Mouse (Mus musculus) embryonic facial prominence, embryonic 13.5 days (tissue): ENCODE measurements around the gene Chmp4b. TPM values are rescaled to one million over a fixed set of nuclear protein-coding genes. Genes with fewer than 3 reads are reported as not detected.
A peak's percentile ranks its signal among the peaks of the same experiment; 100 is the strongest.

ENCODE experiments used
- ATAC-seq: fragments of 200-750 bp; cut with Nextera tagmentation; 2 replicates; pipeline ENCODE4 v1.8.0; 2017; ENCODE audit warnings: low read depth; ENCODE audit not compliant: insufficient number of reproducible peaks, insufficient read depth, low FRiP score, low TSS enrichment
- H3K27ac ChIP-seq: fragments of 300-500 bp; sonication (generic); 2 replicates; pipeline ENCODE4 v1.5.1; 2015; ENCODE audit warnings: moderate library complexity, mild to moderate bottlenecking, inconsistent platforms
- H3K27me3 ChIP-seq: fragments of 300-500 bp; sonication (generic); 2 replicates; pipeline ENCODE4 v1.6.1; 2015; ENCODE audit warnings: mild to moderate bottlenecking, inconsistent platforms
- H3K36me3 ChIP-seq: fragments of 300-500 bp; sonication (generic); 2 replicates; pipeline ENCODE4 v1.6.1; 2015; ENCODE audit warnings: mild to moderate bottlenecking, inconsistent platforms
- H3K4me1 ChIP-seq: fragments of 300-500 bp; sonication (generic); 2 replicates; pipeline ENCODE4 v1.6.1; 2015; ENCODE audit warnings: inconsistent platforms
- H3K4me2 ChIP-seq: fragments of 300-500 bp; sonication (generic); 2 replicates; pipeline ENCODE4 v1.6.1; 2015; ENCODE audit warnings: moderate library complexity, mild to moderate bottlenecking, inconsistent platforms
- H3K4me3 ChIP-seq: fragments of 300-500 bp; sonication (generic); 2 replicates; pipeline ENCODE4 v1.5.1; 2015; ENCODE audit warnings: mild to moderate bottlenecking, inconsistent platforms
- H3K9ac ChIP-seq: fragments of 300-500 bp; sonication (generic); 2 replicates; pipeline ENCODE4 v1.6.1; 2015; ENCODE audit warnings: mild to moderate bottlenecking, inconsistent platforms
- H3K9me3 ChIP-seq: fragments of 300-500 bp; sonication (generic); 2 replicates; pipeline ENCODE4 v1.6.1; 2016; ENCODE audit warnings: inconsistent platforms
- WGBS: fragments of 180-500 bp; shearing (Covaris S2); methylation state at CpG from one replicate; pipeline ENCODE4 v1.1.7; 2015; ENCODE audit warnings: mixed read lengths; 5-methylcytosine and 5-hydroxymethylcytosine counted together
- polyA plus RNA-seq: library from polyadenylated mRNA; unstranded; fragments of >200 nt; fragmentation: Nextera tagmentation; extraction: Ambion mirVana; gene quantifications from 2 replicates; pipeline ENCODE4 v1.2.1, GENCODE M21; 2015

Gene Chmp4b
- polyA plus RNA-seq, 1 experiment from 2014 or later = 34.7 TPM

DNA sequence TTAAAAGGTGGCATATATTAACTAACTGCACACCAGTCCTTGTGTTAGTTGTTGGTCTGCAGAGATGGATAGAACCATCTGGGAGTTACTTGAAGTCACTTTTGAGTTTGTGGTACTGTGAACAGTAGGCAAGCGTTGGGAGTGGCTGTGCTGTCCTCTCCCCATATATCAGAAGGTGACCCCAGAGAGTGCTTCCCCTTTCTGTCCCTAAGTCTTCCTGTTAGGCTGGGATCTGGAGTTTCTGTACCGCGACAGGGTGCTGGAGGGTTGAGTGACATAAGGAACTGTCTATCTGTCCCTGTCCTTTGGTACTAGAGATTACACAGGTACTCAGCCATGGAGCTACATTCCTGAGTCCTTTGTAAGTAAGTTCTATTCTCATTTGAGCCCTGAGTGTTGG lies 35.3 kb downstream of the Chmp4b start:
- no peak for ATAC-seq
- Histone ChIP-seq H3K4me3 (no peak overlapping the region), H3K27ac (no peak overlapping the region), H3K4me1 (peaks cover 14% of the 10 kb centered on the region), H3K36me3 (peaks cover 24% of the 10 kb centered on the region), H3K27me3 (no peaks in the 10 kb centered on the region), H3K9ac (no peak overlapping the region), H3K9me3 (no peaks in the 10 kb centered on the region), H3K4me2 (no peak overlapping the region)
- 95% methylated on average over 3 of the region's 3 CpGs for WGBS

DNA sequence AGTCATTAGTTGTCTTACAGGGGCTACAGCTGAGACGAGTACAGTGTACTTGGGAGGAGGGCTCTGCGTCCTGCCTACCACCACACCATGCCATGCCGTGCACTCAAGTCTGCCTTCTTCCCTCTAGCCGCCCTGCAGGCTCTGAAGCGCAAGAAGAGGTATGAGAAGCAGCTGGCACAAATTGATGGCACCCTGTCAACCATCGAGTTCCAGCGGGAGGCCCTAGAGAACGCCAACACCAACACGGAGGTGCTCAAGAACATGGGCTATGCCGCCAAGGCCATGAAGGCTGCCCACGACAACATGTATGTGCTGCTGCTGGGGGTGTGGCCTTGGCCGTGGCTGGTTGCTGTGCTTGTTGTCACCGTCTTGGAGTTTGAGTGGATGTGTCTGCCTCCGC lies 37.9 kb downstream of the Chmp4b start:
- peaks cover 48% of the 10 kb centered on the region for H3K36me3 ChIP-seq
- no peaks in the 10 kb centered on the region for H3K9me3 ChIP-seq
- 84% methylated on average over 14 of the region's 14 CpGs for WGBS
- no peak overlapping the region for H3K27ac ChIP-seq
- no peak overlapping the region for H3K4me2 ChIP-seq
- no peak overlapping the region for H3K9ac ChIP-seq
- no peak overlapping the region for H3K4me3 ChIP-seq
- H3K27me3 ChIP-seq = no peaks in the 10 kb centered on the region
- ATAC-seq = no peak
- peaks cover 5% of the 10 kb centered on the region for H3K4me1 ChIP-seq

DNA sequence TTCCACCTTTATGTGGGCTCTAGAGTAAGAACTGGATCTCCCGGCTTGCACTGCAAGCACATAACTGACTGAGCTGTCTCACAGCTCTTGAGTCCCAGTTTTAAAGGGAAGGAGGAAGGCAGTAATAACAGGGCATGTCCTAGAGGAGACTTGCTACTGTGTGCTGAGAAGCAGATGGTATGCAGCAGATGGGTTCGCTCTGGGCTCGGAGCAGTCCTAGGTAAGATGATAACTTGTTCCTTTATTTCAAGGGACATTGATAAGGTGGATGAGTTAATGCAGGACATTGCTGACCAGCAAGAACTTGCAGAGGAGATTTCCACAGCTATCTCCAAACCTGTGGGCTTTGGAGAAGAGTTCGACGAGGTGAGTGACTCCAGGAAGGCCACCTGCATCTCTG lies 39.5 kb downstream of the Chmp4b start:
- H3K4me1 ChIP-seq = peaks cover 5% of the 10 kb centered on the region
- peaks cover 61% of the 10 kb centered on the region for H3K36me3 ChIP-seq
- ATAC-seq = no peak
- H3K27me3 ChIP-seq = no peaks in the 10 kb centered on the region
- no peaks in the 10 kb centered on the region for H3K9me3 ChIP-seq
- H3K4me2 ChIP-seq = no peak overlapping the region
- H3K4me3 ChIP-seq = no peak overlapping the region
- 97% methylated on average over 5 of the region's 5 CpGs for WGBS
- no peak overlapping the region for H3K27ac ChIP-seq
- no peak overlapping the region for H3K9ac ChIP-seq

DNA sequence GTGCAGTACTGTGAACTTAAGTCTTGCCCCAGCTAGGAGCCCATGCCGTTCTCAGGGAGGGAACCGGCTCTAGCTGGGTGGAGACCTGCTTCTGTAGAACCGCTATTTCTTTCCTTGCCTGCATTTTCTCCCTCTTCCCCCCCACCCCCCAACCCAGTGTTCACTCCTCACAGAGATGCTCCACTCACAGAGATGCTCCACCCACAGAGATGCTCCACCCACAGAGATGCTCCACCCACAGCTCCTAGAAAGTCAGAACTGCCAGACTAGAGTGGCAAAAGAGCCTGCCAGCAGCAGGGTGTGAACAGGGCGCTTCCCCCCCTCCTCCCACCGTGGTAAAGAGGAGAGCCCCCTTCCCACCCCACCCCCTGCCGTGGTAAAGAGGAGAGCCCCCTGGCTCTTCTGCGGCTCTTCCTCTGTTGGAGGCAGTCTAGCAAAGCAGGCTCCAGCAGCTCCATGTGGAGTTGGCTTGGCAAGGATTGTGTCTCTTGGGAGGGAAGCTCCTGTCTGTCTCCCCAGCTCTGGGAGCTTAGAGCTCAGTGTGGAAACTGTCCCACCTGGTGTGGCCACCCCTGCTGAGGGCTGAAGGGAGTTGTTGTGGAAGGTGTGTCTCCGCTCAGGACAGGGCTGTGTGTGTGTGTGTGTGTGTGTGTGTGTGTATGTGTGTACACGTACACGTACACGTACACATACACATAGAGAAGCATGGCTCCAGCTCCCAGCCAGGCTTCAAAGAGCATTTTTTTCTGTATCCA lies 41.9 kb downstream of the Chmp4b start:
- peaks cover 64% of the 10 kb centered on the region for H3K36me3 ChIP-seq
- H3K4me3 ChIP-seq = no peak overlapping the region
- H3K9ac ChIP-seq = no peak overlapping the region
- no peaks in the 10 kb centered on the region for H3K27me3 ChIP-seq
- peak overlapping the region; percentile 3; the same call in 1 of the 2 replicates for H3K27ac ChIP-seq
- 72% methylated on average over 11 of the region's 11 CpGs for WGBS
- H3K9me3 ChIP-seq = no peaks in the 10 kb centered on the region
- no peak for ATAC-seq
- H3K4me2 ChIP-seq = no peak overlapping the region
- H3K4me1 ChIP-seq = peaks cover 5% of the 10 kb centered on the region

DNA sequence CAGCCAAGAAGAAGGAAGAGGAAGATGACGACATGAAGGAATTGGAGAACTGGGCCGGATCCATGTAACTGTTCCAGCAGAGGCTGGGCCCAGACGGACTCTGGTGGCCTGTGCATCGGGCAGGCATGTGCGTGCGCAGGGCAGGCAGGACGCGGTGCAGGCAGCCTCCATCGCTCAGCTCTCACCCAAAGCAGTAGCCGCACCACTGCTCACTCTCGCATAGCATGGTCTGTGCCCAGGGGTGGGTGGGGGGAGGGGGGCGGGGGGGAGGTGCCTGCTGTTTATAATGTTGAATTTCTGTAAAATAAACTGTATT lies 42.4 kb downstream of the Chmp4b start:
- Histone ChIP-seq H3K4me1 (peaks cover 5% of the 10 kb centered on the region), H3K4me2 (no peak overlapping the region), H3K9me3 (no peaks in the 10 kb centered on the region), H3K36me3 (peaks cover 69% of the 10 kb centered on the region), H3K27ac (no peak overlapping the region), H3K9ac (no peak overlapping the region), H3K27me3 (no peaks in the 10 kb centered on the region), H3K4me3 (no peak overlapping the region)
- WGBS = 91% methylated on average over 12 of the region's 12 CpGs
- ATAC-seq = no peak

DNA sequence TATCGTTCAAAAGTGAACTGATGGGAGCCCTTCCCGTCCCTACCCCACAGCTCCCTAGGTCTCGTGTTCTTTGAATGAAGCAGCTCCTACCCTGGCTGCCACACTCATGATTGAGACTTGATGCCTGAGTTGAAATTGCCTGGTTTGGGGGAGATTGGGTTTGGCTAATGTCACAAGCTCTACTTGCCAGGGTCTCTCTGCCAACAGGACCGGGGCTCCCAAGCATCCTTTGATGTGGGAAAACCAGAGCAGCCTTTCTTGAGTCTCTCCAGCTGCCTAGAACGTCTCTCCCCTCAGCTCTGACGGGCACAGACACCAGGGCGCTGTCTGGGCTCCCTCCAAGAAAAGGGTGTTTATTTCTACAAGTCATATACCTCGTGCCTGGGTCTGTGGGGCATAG lies 44.2 kb downstream of the Chmp4b start:
- Histone ChIP-seq H3K4me1 (peaks cover 5% of the 10 kb centered on the region), H3K4me3 (no peak overlapping the region), H3K27me3 (no peaks in the 10 kb centered on the region), H3K9ac (0 out of 2 replicates have a peak overlapping the region, but pooled peaks have one; percentile 27), H3K36me3 (peaks cover 59% of the 10 kb centered on the region), H3K27ac (no peak overlapping the region), H3K9me3 (no peaks in the 10 kb centered on the region), H3K4me2 (no peak overlapping the region)
- ATAC-seq = no peak
- WGBS = 62% methylated on average over 8 of the region's 8 CpGs

DNA sequence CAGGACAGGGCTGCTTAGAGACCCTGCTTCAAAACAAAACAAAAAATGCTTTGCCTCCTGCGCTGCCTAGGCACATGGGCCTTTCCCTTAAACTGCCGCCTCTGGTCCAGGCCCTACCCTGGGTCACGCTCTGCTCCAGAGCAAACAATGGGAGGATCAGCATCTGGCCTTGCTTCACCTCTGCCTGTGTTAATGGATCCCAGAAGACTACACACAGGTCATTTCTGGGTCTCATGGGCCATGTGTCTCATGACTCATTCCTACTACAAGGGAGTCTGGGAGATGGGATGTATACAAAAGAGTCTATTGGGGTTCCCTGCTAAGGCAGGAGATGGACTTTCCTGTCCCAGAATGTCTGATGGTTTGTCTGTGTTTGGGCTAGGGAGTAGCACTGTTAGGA lies 45.2 kb downstream of the Chmp4b start:
- H3K4me1 ChIP-seq = peaks cover 5% of the 10 kb centered on the region
- peaks cover 52% of the 10 kb centered on the region for H3K36me3 ChIP-seq
- no peaks in the 10 kb centered on the region for H3K27me3 ChIP-seq
- H3K27ac ChIP-seq = no peak overlapping the region
- no peak overlapping the region for H3K4me3 ChIP-seq
- no peak for ATAC-seq
- no peak overlapping the region for H3K4me2 ChIP-seq
- no peaks in the 10 kb centered on the region for H3K9me3 ChIP-seq
- 65% methylated on average over 3 of the region's 3 CpGs for WGBS
- no peak overlapping the region for H3K9ac ChIP-seq

DNA sequence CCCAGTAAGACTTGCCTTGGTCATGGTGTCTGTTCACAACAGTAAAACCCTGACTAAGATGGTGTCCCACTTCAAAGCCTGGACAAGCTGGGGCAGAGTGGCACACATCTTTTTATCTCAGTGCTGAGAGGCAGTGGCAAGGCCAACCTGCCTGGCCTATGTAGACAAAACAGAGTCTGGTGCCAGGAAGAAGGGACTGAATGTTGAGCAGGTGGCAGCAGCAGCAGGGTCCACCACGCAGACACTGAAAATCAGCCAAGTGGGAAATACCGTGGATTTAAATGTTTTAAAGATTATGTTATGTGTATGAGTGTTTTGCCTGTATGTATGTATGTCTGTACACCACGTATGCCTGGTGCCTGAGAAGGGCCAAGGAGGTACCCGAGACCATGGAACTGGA lies 47.9 kb downstream of the Chmp4b start:
- no peaks in the 10 kb centered on the region for H3K27me3 ChIP-seq
- no peak for ATAC-seq
- H3K4me2 ChIP-seq = no peak overlapping the region
- H3K9me3 ChIP-seq = no peaks in the 10 kb centered on the region
- H3K4me3 ChIP-seq = no peak overlapping the region
- peaks cover 27% of the 10 kb centered on the region for H3K36me3 ChIP-seq
- 96% methylated on average over 4 of the region's 4 CpGs for WGBS
- no peak overlapping the region for H3K9ac ChIP-seq
- no peak overlapping the region for H3K27ac ChIP-seq
- H3K4me1 ChIP-seq = peaks cover 3% of the 10 kb centered on the region; the same call in 1 of the 2 replicates

DNA sequence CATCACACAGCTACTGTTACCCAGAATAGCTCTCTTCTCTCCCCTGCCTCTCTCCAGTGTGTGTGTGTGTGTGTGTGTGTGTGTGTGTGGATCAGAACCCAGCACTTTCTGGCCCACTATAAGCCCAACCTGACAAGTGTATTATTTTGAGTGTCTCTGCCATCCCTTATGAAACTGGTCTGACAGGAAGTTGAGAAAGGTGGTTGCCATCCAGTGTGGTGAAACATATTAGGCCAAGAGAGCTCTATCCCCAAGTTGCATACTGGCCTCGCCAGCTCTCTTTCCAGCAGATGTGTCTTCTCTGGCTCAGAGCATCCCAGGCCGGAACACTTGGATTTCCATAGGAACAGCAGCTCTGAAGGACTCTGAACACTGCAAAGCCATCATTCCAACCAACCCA lies 48.7 kb downstream of the Chmp4b start:
- Histone ChIP-seq H3K9me3 (no peaks in the 10 kb centered on the region), H3K4me1 (peaks cover 3% of the 10 kb centered on the region; the same call in 1 of the 2 replicates), H3K36me3 (peaks cover 20% of the 10 kb centered on the region), H3K4me3 (no peak overlapping the region), H3K27ac (no peak overlapping the region), H3K4me2 (no peak overlapping the region), H3K9ac (no peak overlapping the region), H3K27me3 (no peaks in the 10 kb centered on the region)
- ATAC-seq = no peak
- WGBS = 84% methylated on average over 2 of the region's 2 CpGs

DNA sequence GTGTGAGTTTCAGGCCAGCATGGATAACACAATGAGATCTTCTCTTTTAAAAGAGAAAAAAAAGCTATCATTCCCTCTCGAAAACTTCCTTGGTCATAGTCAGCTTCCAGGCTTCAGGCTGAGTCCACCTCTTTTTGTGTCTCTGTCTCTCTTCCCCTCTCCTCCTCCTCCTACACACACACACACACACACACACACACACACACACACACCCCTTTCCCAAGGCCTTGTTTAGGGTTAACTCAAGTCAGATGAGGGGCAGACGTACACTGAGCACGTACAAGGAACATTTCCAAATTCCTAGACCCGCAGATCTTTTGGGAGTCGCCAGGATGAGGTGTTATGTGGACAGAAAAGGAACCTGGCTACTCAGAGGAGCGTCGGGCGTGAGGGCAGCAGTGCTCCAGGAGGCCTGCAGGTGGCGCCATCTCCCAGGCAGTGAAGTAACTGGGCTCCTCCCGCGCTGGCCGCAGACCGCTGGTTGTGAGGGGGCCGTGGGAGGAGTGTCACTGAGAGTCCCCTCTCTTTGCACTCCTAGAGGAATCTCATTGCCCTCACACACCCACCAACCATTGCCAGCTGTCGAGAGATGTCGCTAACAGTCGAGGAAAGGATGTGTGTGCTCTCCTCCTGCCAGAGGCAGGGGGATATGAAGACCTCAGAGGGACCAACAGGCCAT lies 51.3 kb downstream of the Chmp4b start:
- ATAC-seq = no peak; the same call in 1 of the 2 replicates
- Histone ChIP-seq H3K9me3 (no peaks in the 10 kb centered on the region), H3K27ac (no peak overlapping the region), H3K4me2 (peak overlapping the region; percentile 50), H3K9ac (peak overlapping the region; percentile 44; the same call in 1 of the 2 replicates), H3K4me1 (peaks cover 13% of the 10 kb centered on the region), H3K4me3 (peak overlapping the region; percentile 13; the same call in 1 of the 2 replicates), H3K27me3 (no peaks in the 10 kb centered on the region), H3K36me3 (0 out of 2 replicates have a peak, but pooled peaks cover 13% of the 10 kb centered on the region)
- 3% methylated on average over 17 of the region's 17 CpGs for WGBS

DNA sequence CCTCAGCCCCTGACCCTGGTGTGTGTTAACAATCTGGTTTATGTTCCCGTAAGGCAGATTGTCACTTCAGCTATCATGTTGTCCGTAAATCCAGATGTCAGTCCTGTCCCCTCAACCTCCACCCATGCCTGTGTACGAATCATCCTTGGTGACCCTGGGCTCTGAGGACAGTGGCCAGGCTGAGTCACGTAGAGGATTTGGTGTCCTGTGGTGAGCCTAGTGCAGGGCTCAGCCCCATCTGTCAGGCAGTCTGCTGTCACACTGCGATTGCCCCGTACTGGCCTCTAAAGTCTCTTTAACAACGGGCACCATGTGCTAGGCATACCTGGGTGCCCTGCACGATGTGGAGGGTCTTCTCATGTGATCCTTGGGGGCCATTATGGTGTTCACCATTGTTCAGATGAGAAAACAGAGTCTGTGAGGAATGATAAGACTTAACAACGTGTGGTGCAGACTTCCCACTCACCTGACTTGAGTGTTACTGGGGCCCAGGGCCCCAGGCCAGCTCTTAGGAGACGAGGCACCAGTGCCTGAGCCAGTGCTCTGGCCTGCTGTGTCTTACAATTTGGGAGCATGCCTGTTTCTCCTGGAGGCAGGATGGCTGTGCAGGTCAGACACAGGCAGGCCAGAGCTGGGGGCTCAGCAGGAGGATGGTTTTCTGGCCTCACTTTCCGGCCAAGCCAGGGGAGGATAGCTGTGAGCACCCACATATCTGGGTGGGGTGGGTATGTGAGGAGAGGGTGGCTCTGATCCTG lies 55.2 kb downstream of the Chmp4b start:
- 58% methylated on average over 11 of the region's 11 CpGs for WGBS
- H3K4me1 ChIP-seq = peaks cover 19% of the 10 kb centered on the region
- no peak overlapping the region for H3K9ac ChIP-seq

More for the DNA sequence above, 55.2 kb downstream of the Chmp4b start:
- Histone ChIP-seq H3K9me3 (no peaks in the 10 kb centered on the region), H3K4me3 (no peak overlapping the region), H3K36me3 (no peaks in the 10 kb centered on the region), H3K4me2 (no peak overlapping the region), H3K27me3 (no peaks in the 10 kb centered on the region), H3K27ac (no peak overlapping the region)
- no peak for ATAC-seq
